Mouse (Mus musculus): ENCODE measurements around the gene Sult2b1. TPM values are rescaled to one million over a fixed set of nuclear protein-coding genes. Genes with fewer than 3 reads are reported as not detected.

Sult2b1 gene
- total RNA-seq, 2 experiments from 2014 or later: 1.2 to 6.4 TPM

GRCm38 (mm10) chr7:45801348-45801747 is 16.9 kb upstream of the Sult2b1 start:
- ATAC-seq (replicated peaks; ENCODE audit: poor library complexity): peak; percentile 94

GRCm38 (mm10) chr7:45800546-45801204 is 16.2 kb upstream of the Sult2b1 start:
- peak; percentile 78 for ATAC-seq (replicated peaks; ENCODE audit: poor library complexity)

GRCm38 (mm10) chr7:45800001-45800400 is 15.5 kb upstream of the Sult2b1 start:
- no peak for ATAC-seq (replicated peaks; ENCODE audit: poor library complexity)

DNA sequence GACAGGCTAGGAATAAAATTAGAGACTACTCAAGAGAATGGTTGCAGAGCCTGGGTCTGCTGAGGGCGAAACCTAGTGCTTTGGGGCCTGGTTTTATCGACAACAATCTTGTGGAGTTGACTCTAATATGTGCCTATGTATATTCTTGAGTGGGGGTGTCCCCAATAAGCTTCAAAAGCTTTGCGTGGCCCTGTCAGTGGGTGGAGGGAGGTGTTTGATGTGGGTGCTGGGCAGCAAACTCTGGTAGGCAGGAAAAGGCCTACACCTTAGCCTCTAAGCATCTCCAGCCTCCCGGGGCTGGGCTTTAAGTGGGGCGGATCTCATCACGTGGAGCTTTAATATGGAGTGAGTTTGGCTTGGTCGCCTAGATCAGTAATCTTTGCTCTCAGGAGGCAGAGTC is 14.5 kb upstream of the Sult2b1 start:
- no peak for ATAC-seq (replicated peaks; ENCODE audit: poor library complexity)

GRCm38 (mm10) chr7:45798511-45798836 is 14.0 kb upstream of the Sult2b1 start:
- no peak for ATAC-seq (replicated peaks; ENCODE audit: poor library complexity)

DNA sequence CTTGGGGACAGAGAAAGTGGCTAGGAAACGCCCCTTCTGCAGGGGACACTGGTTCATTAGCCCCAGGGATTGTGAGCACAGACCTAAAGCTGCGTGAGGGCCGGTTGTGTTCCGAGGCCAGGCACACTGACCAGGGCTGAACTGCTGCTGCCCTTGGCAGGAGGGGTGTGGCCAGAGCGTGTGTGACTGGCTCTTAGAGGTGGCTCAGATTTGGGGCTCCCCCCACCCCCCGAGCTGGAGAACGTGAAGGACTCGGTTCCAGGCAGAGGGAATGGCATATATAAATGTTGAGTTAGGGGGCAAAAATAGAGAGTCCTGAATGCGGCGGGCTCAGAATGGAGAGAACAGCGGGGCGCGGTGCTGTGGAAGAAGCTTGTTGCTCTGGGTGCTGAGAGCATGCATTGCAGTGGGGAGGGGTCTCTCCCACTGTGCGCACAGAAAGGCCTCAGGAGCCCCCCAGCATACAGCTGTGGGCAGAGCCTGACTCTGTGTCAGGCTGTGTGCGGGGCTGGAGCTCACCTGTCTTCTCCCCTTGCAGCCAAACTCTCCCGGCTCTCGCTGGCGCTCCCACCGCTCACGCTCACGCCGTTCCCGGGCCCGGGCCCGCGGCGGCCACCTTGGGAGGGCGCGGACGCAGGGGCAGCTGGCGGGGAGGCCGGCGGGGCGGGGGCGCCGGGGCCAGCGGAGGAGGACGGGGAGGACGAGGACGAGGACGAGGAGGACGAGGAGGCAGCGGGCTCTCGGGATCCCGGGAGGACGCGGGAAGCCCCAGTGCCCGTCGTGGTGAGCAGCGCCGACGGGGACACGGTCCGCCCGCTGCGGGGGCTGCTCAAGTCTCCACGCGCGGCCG is 13.4 kb upstream of the Sult2b1 start:
- ATAC-seq (replicated peaks; ENCODE audit: poor library complexity): no peak

GRCm38 (mm10) chr7:45796950-45797349 is 12.5 kb upstream of the Sult2b1 start:
- ATAC-seq (replicated peaks; ENCODE audit: poor library complexity): no peak

GRCm38 (mm10) chr7:45794971-45795370 is 10.5 kb upstream of the Sult2b1 start:
- ATAC-seq (replicated peaks; ENCODE audit: poor library complexity): no peak

- no peak for ATAC-seq (replicated peaks; ENCODE audit: poor library complexity)
Measured at GRCm38 (mm10) chr7:45793969-45794585, 9.6 kb upstream of the Sult2b1 start.

GRCm38 (mm10) chr7:45793240-45793639 is 8.8 kb upstream of the Sult2b1 start:
- no peak for ATAC-seq (replicated peaks; ENCODE audit: poor library complexity)

DNA sequence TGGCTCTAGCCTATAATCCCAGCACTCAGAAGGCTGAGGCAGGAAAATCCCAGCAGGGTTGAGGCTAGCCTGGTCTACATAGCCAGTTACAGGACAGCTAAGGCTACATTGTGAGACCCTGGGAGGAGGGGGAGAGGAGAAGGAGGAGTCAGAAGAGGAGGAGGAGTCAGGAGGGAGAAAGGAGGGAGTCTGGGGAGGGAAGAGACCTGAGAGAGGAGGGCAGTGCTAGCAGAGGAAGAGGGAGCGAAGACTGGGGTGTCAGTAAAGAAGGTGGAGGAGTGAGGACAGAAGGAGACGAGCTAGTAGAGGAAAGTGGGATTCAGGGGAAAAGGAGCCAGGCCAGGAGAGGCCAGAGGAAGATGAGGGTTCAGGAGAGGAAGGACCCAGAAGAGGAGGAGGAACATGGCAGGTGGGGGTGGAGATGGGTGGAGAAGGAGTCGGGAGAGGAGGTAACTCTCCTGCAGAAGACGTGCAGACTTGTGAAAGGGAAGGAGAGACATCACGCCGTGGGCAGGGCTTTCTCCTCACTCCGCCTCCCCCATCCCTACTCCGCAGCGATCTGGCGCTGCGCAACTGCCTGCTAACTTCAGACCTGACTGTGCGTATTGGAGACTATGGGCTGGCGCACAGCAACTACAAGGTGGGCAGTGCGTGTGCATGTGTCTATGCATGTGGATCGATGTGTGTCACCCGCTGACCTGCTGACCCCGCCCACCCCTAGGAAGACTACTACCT is 7.5 kb upstream of the Sult2b1 start:
- no peak for ATAC-seq (replicated peaks; ENCODE audit: poor library complexity)

GRCm38 (mm10) chr7:45790721-45791120 is 6.3 kb upstream of the Sult2b1 start:
- no peak for ATAC-seq (replicated peaks; ENCODE audit: poor library complexity)

- ATAC-seq (replicated peaks; ENCODE audit: poor library complexity): no peak
Measured at GRCm38 (mm10) chr7:45787642-45788041, 3.2 kb upstream of the Sult2b1 start.

DNA sequence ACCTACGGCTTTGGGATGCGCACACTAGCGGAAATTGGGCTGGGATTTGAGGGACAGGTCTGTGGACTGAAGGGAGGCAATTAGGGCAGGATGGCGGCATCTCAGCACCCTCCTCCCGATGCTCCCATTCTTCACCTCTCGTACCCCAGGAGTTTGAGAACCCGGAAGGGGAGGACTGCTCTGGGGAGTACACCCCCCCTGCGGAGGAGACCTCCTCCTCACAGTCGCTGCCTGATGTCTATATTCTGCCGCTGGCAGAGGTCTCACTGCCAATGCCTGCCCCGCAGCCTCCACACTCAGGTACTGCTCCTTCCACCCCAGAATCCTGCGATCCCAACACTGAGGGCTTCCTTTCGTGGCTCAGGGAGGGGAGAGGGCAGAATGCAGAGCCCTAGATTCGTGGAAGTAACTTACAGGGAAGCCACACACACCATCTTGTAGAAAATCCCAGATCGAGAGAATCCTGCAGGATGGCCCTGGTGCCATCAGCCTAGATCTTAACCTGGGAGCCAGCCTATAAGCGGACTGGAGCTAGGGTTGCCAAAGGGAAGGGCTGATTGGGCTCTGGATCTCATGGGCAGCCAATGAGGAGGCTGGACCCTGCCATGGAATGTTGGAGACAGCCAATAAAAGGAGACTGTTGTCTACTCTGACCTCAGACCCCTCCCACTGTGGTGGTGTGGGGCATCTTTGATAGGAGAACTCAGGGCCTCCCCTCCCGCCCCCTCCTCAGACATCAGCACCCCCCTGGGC is 2.4 kb upstream of the Sult2b1 start:
- no peak for ATAC-seq (replicated peaks; ENCODE audit: poor library complexity)

DNA sequence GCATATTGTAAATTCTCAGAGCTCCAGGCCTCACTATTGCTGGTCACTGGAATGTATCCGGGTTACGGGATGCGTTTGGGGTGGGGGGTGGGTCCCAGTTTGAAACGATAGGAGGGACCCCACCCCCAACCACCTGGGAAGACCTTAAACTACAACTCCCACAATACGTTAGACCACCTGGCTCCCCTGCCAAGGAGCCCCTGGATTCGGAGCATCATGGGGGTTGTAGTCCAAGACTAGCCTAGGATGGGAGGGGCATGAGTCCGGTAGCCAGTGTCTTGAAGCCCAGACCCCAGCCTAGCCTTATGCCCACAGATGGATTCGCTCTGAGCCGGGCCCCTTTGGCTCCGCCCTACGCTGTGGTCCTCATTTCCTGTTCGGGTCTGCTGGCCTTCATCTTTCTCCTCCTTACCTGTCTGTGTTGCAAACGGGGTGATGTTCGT is 1.7 kb upstream of the Sult2b1 start:
- ATAC-seq (replicated peaks; ENCODE audit: poor library complexity): no peak

- ATAC-seq (replicated peaks; ENCODE audit: poor library complexity): no peak
Measured at GRCm38 (mm10) chr7:45785388-45786135, 1.1 kb upstream of the Sult2b1 start.

GRCm38 (mm10) chr7:45783511-45784091 is 868 bp downstream of the Sult2b1 start, which contains the start of gene Lmtk3:
Lmtk3 (plus strand) TSS chr7:45783738.
- peak; percentile 77 for ATAC-seq (replicated peaks; ENCODE audit: poor library complexity)

GRCm38 (mm10) chr7:45782271-45782670 is 2.2 kb downstream of the Sult2b1 start:
- ATAC-seq (replicated peaks; ENCODE audit: poor library complexity): no peak

GRCm38 (mm10) chr7:45779081-45779641 is 5.3 kb downstream of the Sult2b1 start:
- peak; percentile 32 for ATAC-seq (replicated peaks; ENCODE audit: poor library complexity)

Data from megakaryocyte progenitor cell, adult 5-6 weeks (primary cell).